Mouse (Mus musculus) stomach, embryonic 14.5 days (tissue): ENCODE results near the gene A730049H05Rik. TPM values are rescaled to one million over a fixed set of nuclear protein-coding genes. Genes with fewer than 3 reads are reported as not detected.

Experiments
- ATAC-seq: fragments of 200-750 bp; cut with Nextera tagmentation; 2 replicates; pipeline ENCODE4 v1.8.0; 2017; ENCODE audit warnings: low read depth, moderate TSS enrichment; ENCODE audit not compliant: insufficient number of reproducible peaks, insufficient read depth, low FRiP score
- H3K27ac ChIP-seq: fragments of 300-500 bp; sonication (generic); 2 replicates; pipeline ENCODE4 v1.5.1; 2014; ENCODE audit warnings: mild to moderate bottlenecking, low read length, moderate library complexity, mixed read lengths
- H3K27me3 ChIP-seq: fragments of 300-500 bp; sonication (generic); 2 replicates; pipeline ENCODE4 v1.6.1; 2014; ENCODE audit warnings: low read length, control low read depth, mixed read lengths; ENCODE audit not compliant: control insufficient read depth, insufficient read depth
- H3K36me3 ChIP-seq: fragments of 300-500 bp; sonication (generic); 2 replicates; pipeline ENCODE4 v1.6.1; 2014; ENCODE audit warnings: mild to moderate bottlenecking, control low read depth, low read length, moderate library complexity, mixed read lengths; ENCODE audit not compliant: control insufficient read depth, insufficient read depth
- H3K4me1 ChIP-seq: fragments of 300-500 bp; sonication (generic); 2 replicates; pipeline ENCODE4 v1.6.1; 2014; ENCODE audit warnings: low read length, control low read depth, mixed read lengths; ENCODE audit not compliant: control insufficient read depth, insufficient read depth
- H3K4me2 ChIP-seq: fragments of 300-500 bp; sonication (generic); replicated peaks from 2 replicates; pipeline ENCODE4 v1.6.1; 2014; ENCODE audit warnings: low read depth, low read length, control low read depth
- H3K4me3 ChIP-seq: fragments of 300-500 bp; sonication (generic); 2 replicates; pipeline ENCODE4 v1.5.1; 2014; ENCODE audit warnings: low read depth, low read length, control low read depth
- H3K9ac ChIP-seq: fragments of 300-500 bp; sonication (generic); replicated peaks from 2 replicates; pipeline ENCODE4 v1.6.1; 2014; ENCODE audit warnings: low read depth, mild to moderate bottlenecking, control low read depth, low read length, moderate library complexity, mixed read lengths
- H3K9me3 ChIP-seq: fragments of 300-500 bp; sonication (generic); 2 replicates; pipeline ENCODE4 v1.6.1; 2016; ENCODE audit warnings: low read depth, low read length, control low read depth; ENCODE audit not compliant: control insufficient read depth
- WGBS: fragments of 180-500 bp; shearing (Covaris S2); extraction: QIAGEN DNeasy Blood & Tissue Kit; methylation state at CpG from one replicate; pipeline ENCODE4 v1.1.7; 2014; 5-methylcytosine and 5-hydroxymethylcytosine counted together
- polyA plus RNA-seq: library from polyadenylated mRNA; unstranded; fragments of >200 nt; fragmentation: Nextera tagmentation; extraction: Ambion mirVana; gene quantifications from 2 replicates; pipeline ENCODE4 v1.2.1, GENCODE M21; 2014

The A730049H05Rik gene
- polyA plus RNA-seq, 1 experiment from 2014 or later = 1.5 TPM

DNA sequence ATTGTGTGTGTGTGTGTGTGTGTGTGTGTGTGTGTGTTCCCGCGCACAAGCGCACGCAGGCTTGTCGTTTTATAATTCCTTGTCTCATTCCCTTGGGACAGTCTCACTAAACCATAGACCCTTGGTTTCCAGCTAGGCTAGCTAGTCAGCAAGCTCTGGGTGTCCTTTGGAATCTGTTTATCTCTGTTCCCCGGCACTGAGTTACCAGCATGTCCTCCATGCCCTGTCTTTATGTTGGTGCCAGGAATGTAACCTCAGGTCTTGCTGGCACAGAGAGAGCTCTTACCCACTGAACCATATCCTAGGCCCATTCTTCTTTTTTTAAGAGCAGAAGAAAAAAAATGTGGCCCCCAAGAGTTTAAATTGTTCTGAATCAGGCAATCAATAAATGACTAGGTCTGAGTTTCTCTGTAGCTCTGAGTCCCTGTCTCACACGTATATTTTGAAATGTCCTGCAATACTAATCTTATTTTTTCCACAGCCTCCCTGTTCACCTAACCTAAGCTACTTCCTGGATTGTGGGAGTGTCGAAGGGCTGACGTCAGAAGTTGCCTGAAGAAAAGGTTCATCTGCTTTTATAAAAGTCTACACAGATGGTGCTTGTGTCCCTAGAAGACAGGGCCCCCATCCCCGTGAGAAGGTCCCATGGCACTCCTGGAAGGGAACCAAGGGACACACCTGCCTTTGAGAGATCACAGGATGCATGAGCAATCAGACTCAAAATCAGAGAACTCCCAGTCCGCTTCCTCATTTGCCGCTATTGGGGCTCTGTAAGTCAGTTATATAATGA, 42.6 kb downstream of the A730049H05Rik start:
- no peak for ATAC-seq
- Histone ChIP-seq H3K27me3 (no peaks in the 10 kb centered on the region), H3K36me3 (peaks cover 16% of the 10 kb centered on the region; the same call in 1 of the 2 replicates), H3K9ac (no peak overlapping the region), H3K4me1 (no peaks in the 10 kb centered on the region), H3K4me2 (no peak overlapping the region), H3K9me3 (no peaks in the 10 kb centered on the region), H3K4me3 (no peak overlapping the region), H3K27ac (no peak overlapping the region)
- WGBS = 86% methylated on average over 12 of the region's 12 CpGs

DNA sequence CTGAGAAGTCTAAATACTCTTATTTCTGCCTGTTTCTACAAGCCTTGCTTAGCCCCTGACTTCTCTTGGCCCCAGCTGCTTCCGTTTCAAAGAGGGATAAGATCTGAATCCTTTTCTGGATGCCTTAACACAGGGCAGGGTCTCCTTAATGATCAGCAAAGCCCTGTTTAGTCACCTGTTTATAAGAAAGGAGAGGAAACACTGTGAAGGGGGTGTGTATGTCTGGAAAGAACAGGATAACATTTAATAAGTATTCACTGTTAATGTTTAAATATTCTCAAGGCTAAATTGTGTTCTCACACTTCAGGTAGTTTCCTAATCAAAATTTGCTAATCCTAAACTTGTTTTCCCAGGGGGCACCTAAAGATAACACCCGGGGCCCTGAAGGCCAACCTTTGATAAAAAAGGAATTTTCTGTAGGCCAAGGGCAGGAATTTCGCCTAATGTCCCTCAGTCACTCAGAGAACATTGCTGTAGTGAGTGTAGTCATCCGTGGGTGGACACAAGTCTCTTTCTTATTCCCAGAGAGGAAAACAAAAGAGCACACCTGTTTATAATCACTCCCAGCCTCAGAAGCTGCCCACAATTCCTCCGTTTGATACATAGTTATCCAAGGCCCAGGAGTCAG, 44.1 kb downstream of the A730049H05Rik start:
- H3K36me3 ChIP-seq = peaks cover 20% of the 10 kb centered on the region; the same call in 1 of the 2 replicates
- H3K9ac ChIP-seq = no peak overlapping the region
- no peak overlapping the region for H3K27ac ChIP-seq
- 63% methylated on average over 5 of the region's 5 CpGs for WGBS
- H3K4me3 ChIP-seq = no peak overlapping the region
- ATAC-seq = no peak
- no peaks in the 10 kb centered on the region for H3K4me1 ChIP-seq
- no peak overlapping the region for H3K4me2 ChIP-seq
- H3K9me3 ChIP-seq = no peaks in the 10 kb centered on the region
- no peaks in the 10 kb centered on the region for H3K27me3 ChIP-seq

DNA sequence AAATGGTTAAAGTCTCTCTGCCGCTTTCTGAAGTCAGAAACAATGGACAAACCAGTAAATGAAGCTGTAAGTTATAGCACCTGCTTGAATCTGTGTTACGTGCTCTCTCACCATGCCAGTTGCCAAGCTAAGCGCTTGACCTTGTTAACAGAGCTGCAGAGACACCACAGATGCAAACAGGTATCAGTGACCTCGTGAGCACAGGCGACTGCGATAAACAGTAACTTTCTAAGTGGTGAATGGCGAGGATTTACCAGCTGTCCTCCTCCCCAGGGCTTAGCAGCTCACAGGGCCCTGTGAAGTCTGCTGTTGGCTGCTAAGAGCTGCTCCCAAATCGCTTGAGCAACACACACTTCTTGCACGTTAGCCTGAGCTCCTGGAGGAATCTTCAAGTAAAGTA, 46.3 kb downstream of the A730049H05Rik start:
- Histone ChIP-seq H3K27me3 (no peaks in the 10 kb centered on the region), H3K9me3 (no peaks in the 10 kb centered on the region), H3K4me3 (no peak overlapping the region), H3K27ac (no peak overlapping the region), H3K4me1 (peaks cover 5% of the 10 kb centered on the region; the same call in 1 of the 2 replicates), H3K9ac (no peak overlapping the region), H3K36me3 (peaks cover 17% of the 10 kb centered on the region; the same call in 1 of the 2 replicates), H3K4me2 (no peak overlapping the region)
- WGBS = 69% methylated on average over 9 of the region's 9 CpGs
- ATAC-seq = no peak

DNA sequence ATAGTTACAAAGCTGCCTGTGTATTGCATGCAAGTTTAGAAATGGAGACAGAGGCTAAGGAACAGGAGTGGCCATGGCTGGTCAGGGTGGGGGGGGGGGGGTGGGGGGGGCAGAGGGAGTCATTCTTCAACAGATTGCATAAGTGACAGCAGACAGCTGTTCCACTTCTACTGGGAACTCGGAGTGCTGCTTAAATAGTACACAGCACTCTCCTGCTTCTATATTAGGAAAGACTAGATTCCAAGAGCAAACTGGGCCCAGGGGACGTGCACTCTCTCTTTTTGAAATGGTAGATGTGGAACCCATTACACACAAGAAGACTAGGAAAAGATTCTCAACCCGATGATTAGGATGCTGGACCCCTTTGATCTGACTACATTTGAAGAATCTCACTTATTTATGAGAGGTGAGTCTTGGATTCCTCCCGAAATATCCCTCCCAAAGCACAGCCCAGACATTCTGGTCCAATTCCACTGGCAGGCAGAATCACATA, 52.9 kb downstream of the A730049H05Rik start, which contains the start of gene Gm15737:
Gene Gm15737 (plus strand): TSS at position 269 of the 493 bp plus-strand sequence.
- ATAC-seq = peak; percentile 83; the same call in 1 of the 2 replicates

DNA sequence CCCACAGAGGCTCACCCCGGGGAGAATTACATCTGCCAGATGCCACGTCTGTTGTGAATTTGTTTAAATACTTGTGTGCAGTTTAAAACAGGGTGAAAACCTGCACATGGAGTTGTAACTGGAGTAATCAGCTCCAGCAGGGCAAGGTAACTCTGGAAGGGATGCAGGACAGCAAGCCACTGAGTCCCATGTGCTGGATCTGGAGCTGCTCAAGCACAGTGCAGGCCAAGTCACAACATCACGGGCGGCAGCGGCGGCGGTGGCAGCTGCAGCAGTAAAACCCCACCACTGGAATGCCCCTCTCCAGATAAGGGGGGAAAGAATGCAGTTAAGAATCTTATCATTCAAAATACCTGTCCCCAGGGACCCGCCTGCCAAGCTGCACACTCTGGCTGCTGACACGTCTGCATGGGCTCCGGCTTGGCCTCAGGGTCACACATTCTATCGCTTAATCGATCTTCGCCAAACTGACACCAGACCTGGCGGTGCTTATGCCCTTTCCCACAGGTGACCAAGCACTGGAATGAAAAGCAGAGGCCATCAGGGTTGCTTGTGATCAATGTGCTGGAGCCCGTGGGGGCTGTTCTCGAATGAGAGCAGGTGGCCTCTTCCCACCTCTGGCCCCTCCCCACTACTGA, 53.4 kb downstream of the A730049H05Rik start:
- Histone ChIP-seq H3K27ac (peak overlapping the region; percentile 95), H3K9me3 (no peaks in the 10 kb centered on the region), H3K4me2 (peak overlapping the region; percentile 7; the same call in 1 of the 2 replicates), H3K36me3 (peaks cover 4% of the 10 kb centered on the region; the same call in 1 of the 2 replicates), H3K9ac (no peak overlapping the region), H3K27me3 (no peaks in the 10 kb centered on the region), H3K4me3 (no peak overlapping the region), H3K4me1 (peaks cover 22% of the 10 kb centered on the region)
- 21% methylated on average over 16 of the region's 16 CpGs for WGBS
- ATAC-seq = peak; percentile 67; the same call in 1 of the 2 replicates

More for the DNA sequence above, 52.9 kb downstream of the A730049H05Rik start, which contains the start of gene Gm15737:
- no peaks in the 10 kb centered on the region for H3K27me3 ChIP-seq
- H3K9ac ChIP-seq = no peak within 1 kb of the TSS
- peak within 1 kb of the TSS; percentile 95 for H3K27ac ChIP-seq
- H3K36me3 ChIP-seq = peaks cover 7% of the 10 kb centered on the region; the same call in 1 of the 2 replicates
- 25% methylated on average over 4 of the region's 4 CpGs for WGBS
- peaks cover 22% of the 10 kb centered on the region for H3K4me1 ChIP-seq
- no peak within 1 kb of the TSS for H3K4me3 ChIP-seq
- H3K9me3 ChIP-seq = no peaks in the 10 kb centered on the region
- peak within 1 kb of the TSS; percentile 7; the same call in 1 of the 2 replicates for H3K4me2 ChIP-seq

DNA sequence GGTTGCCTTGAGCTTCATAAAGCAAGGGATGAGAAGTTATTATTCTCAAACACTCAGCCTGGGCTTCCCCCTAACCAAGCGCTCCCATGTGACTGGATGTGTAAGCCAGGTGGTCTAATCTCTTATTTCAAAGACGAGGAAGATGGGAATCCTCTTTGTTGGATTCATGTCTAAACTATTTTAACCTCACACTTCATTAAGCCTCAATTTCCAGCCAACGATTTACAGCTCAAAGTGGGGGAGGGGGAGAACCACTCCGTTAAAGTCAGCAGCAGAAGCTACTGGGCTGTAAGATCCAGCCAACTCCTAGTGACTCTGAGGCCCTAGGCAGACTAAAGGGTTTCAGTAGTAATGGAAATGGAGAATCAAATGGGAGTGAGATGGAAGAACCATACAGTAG, 55.5 kb downstream of the A730049H05Rik start:
- no peaks in the 10 kb centered on the region for H3K9me3 ChIP-seq
- 57% methylated on average over 4 of the region's 4 CpGs for WGBS
- peaks cover 4% of the 10 kb centered on the region; the same call in 1 of the 2 replicates for H3K36me3 ChIP-seq
- no peak overlapping the region for H3K9ac ChIP-seq
- no peak overlapping the region for H3K4me3 ChIP-seq
- H3K27ac ChIP-seq = no peak overlapping the region
- no peaks in the 10 kb centered on the region for H3K27me3 ChIP-seq
- H3K4me2 ChIP-seq = no peak overlapping the region
- no peak for ATAC-seq
- peaks cover 22% of the 10 kb centered on the region for H3K4me1 ChIP-seq

DNA sequence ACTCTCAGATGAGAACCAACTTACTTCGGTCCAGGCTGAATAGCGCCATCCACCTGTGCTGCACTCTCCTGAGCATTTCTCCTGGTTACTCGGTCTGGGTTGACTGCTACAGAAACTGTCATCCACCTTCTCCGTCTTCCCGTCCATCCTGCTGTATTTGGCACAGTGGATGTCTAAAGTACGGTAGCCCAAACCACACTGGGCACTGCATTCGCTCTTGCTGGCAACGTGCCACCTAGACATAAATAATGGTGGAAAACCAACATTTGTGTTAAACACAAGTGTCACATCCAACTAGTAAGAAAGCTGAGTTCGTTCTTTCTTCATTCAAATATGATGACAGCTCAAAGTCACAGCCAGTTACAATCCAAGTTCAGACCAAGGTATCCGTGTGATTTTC, 56.5 kb downstream of the A730049H05Rik start:
- Histone ChIP-seq H3K9ac (no peak overlapping the region), H3K27me3 (no peaks in the 10 kb centered on the region), H3K9me3 (no peaks in the 10 kb centered on the region), H3K4me3 (no peak overlapping the region), H3K27ac (no peak overlapping the region), H3K36me3 (peaks cover 4% of the 10 kb centered on the region; the same call in 1 of the 2 replicates), H3K4me2 (no peak overlapping the region), H3K4me1 (peaks cover 16% of the 10 kb centered on the region)
- WGBS = 78% methylated on average over 10 of the region's 10 CpGs
- ATAC-seq = no peak

DNA sequence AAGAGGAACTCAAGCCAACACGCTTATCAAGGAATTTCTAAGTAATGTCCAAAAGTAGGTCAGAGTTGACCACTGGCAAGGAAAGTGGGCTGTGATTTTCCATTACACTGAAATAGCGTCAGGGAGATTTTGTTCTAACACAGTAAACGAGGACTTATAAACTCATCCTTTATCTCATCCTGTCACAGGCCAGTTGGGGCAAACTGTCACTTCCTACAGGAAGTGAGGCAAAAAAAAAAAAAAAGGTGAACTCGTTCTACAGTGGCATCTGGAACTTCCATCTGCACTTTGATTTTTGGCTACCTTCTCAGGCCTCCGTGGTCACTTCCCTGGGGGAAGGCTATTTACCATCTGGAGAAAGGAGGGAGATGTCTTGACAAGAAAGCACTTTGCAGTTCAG, 58.6 kb downstream of the A730049H05Rik start:
- Histone ChIP-seq H3K9me3 (no peaks in the 10 kb centered on the region), H3K27ac (no peak overlapping the region), H3K36me3 (peaks cover 6% of the 10 kb centered on the region; the same call in 1 of the 2 replicates), H3K4me3 (no peak overlapping the region), H3K9ac (no peak overlapping the region), H3K27me3 (no peaks in the 10 kb centered on the region), H3K4me1 (peaks cover 3% of the 10 kb centered on the region), H3K4me2 (no peak overlapping the region)
- no peak for ATAC-seq
- WGBS = 60% methylated on average over 5 of the region's 5 CpGs
